Mouse (Mus musculus) cerebellum, adult 8-10 months (tissue): ENCODE results near the gene Gm49352.
"Not testable (repeated sequence)": the region's sequence is repeated elsewhere in the genome, so short reads cannot be mapped to it uniquely, and the experiment has no call there.

ENCODE experiments used
- DNase-seq: peaks from one replicate; pipeline ENCODE4 v3.0.0; 2022

Gm49352 gene

GRCm38 (mm10) chr13:61568074-61568473 is at the start of gene Gm49352:
Gm49352 (minus strand) TSS chr13:61568174.
- DNase-seq, result not testable (repeated sequence)

- no peak for DNase-seq
Measured at GRCm38 (mm10) chr13:61570027-61570426, 2.1 kb upstream of the Gm49352 start, which contains the start of gene Cts3. Cts3 (minus strand) TSS chr13:61570127.

GRCm38 (mm10) chr13:61541631-61542030 is 26.3 kb downstream of the Gm49352 start, which contains the start of gene Ctsm:
Ctsm (minus strand) TSS chr13:61541839.
- DNase-seq, result no peak
